Mouse (Mus musculus): Measurements from ENCODE around the gene Gmpr2.

The Gmpr2 gene

GRCm38 (mm10) chr14:55727889-55728685 lies 56.3 kb downstream of the Gmpr2 start:
- no peak for DNase-seq
